Mouse (Mus musculus): ENCODE measurements around the gene Ranbp9. TPM values are rescaled to one million over a fixed set of nuclear protein-coding genes. Genes with fewer than 3 reads are reported as not detected.

Ranbp9 gene
- polyA plus RNA-seq, 1 experiment from 2014 or later, result 13.7 TPM

- Histone ChIP-seq H3K4me2 (ENCODE audit: low read length) (no peak overlapping the region), H3K9me3 (ENCODE audit: control insufficient read depth, low read length) (no peaks in the 10 kb centered on the region), H3K36me3 (ENCODE audit: control insufficient read depth, insufficient read depth, low read length) (no peaks in the 10 kb centered on the region), H3K4me3 (ENCODE audit: control insufficient read depth in 1 of 2, insufficient read depth in 1 of 2, low read depth in 1 of 2, low read length in 2 of 2) (no peak overlapping the region), H3K9ac (ENCODE audit: low read length) (no peak overlapping the region), H3K27me3 (ENCODE audit: control insufficient read depth, insufficient read depth, low read length) (no peaks in the 10 kb centered on the region), H3K27ac (replicated peaks in 1 of 2; ENCODE audit: control insufficient read depth in 1 of 2, insufficient read depth in 1 of 2, low read depth in 2 of 2, low read length in 2 of 2) (no peak overlapping the region), H3K4me1 (ENCODE audit: control insufficient read depth in 2 of 2, insufficient read depth in 2 of 2, low read length in 2 of 2) (peaks cover 2 to 18% of the 10 kb centered on the region in 2 experiments; a peak in 2 of 4 replicates)
- WGBS, result 89% methylated on average over 3 of the region's 3 CpGs
- ATAC-seq (ENCODE audit: insufficient number of reproducible peaks, insufficient read depth, low FRiP score, low read depth), result no peak
These were observed 30.4 kb downstream of the Ranbp9 start for GRCm38 (mm10) chr13:43450686-43451085.

- Histone ChIP-seq H3K4me3 (ENCODE audit: control insufficient read depth in 1 of 2, insufficient read depth in 1 of 2, low read depth in 1 of 2, low read length in 2 of 2) (no peak overlapping the region), H3K4me1 (ENCODE audit: control insufficient read depth in 2 of 2, insufficient read depth in 2 of 2, low read length in 2 of 2) (peaks cover 2 to 7% of the 10 kb centered on the region in 2 experiments; a peak in 1 of 4 replicates), H3K27ac (replicated peaks in 1 of 2; ENCODE audit: control insufficient read depth in 1 of 2, insufficient read depth in 1 of 2, low read depth in 2 of 2, low read length in 2 of 2) (no peak overlapping the region), H3K4me2 (ENCODE audit: low read length) (no peak overlapping the region), H3K27me3 (ENCODE audit: control insufficient read depth, insufficient read depth, low read length) (no peaks in the 10 kb centered on the region), H3K36me3 (ENCODE audit: control insufficient read depth, insufficient read depth, low read length) (no peaks in the 10 kb centered on the region), H3K9ac (ENCODE audit: low read length) (no peak overlapping the region), H3K9me3 (ENCODE audit: control insufficient read depth, low read length) (no peaks in the 10 kb centered on the region)
- 65% methylated on average over 3 of the region's 3 CpGs for WGBS
- ATAC-seq (ENCODE audit: insufficient number of reproducible peaks, insufficient read depth, low FRiP score, low read depth), result no peak
These were observed 33.4 kb downstream of the Ranbp9 start for GRCm38 (mm10) chr13:43447721-43448120.

- Histone ChIP-seq H3K27ac (replicated peaks in 1 of 2; ENCODE audit: control insufficient read depth in 1 of 2, insufficient read depth in 1 of 2, low read depth in 2 of 2, low read length in 2 of 2) (no peak overlapping the region), H3K4me3 (ENCODE audit: control insufficient read depth in 1 of 2, insufficient read depth in 1 of 2, low read depth in 1 of 2, low read length in 2 of 2) (no peak overlapping the region), H3K27me3 (ENCODE audit: control insufficient read depth, insufficient read depth, low read length) (no peaks in the 10 kb centered on the region), H3K9ac (ENCODE audit: low read length) (no peak overlapping the region), H3K4me1 (ENCODE audit: control insufficient read depth in 2 of 2, insufficient read depth in 2 of 2, low read length in 2 of 2) (peaks cover 2 to 7% of the 10 kb centered on the region in 2 experiments; a peak in 1 of 4 replicates), H3K36me3 (ENCODE audit: control insufficient read depth, insufficient read depth, low read length) (no peaks in the 10 kb centered on the region), H3K9me3 (ENCODE audit: control insufficient read depth, low read length) (no peaks in the 10 kb centered on the region), H3K4me2 (ENCODE audit: low read length) (no peak overlapping the region)
- ATAC-seq (ENCODE audit: insufficient number of reproducible peaks, insufficient read depth, low FRiP score, low read depth), result no peak
- WGBS, result 83% methylated on average over 4 of the region's 4 CpGs
These were observed 35.3 kb downstream of the Ranbp9 start for GRCm38 (mm10) chr13:43445754-43446153.

- Histone ChIP-seq H3K9ac (ENCODE audit: low read length) (no peak overlapping the region), H3K36me3 (ENCODE audit: control insufficient read depth, insufficient read depth, low read length) (no peaks in the 10 kb centered on the region), H3K9me3 (ENCODE audit: control insufficient read depth, low read length) (no peaks in the 10 kb centered on the region), H3K27ac (replicated peaks in 1 of 2; ENCODE audit: control insufficient read depth in 1 of 2, insufficient read depth in 1 of 2, low read depth in 2 of 2, low read length in 2 of 2) (no peak overlapping the region), H3K27me3 (ENCODE audit: control insufficient read depth, insufficient read depth, low read length) (no peaks in the 10 kb centered on the region), H3K4me3 (ENCODE audit: control insufficient read depth in 1 of 2, insufficient read depth in 1 of 2, low read depth in 1 of 2, low read length in 2 of 2) (no peak overlapping the region), H3K4me2 (ENCODE audit: low read length) (no peak overlapping the region), H3K4me1 (ENCODE audit: control insufficient read depth in 2 of 2, insufficient read depth in 2 of 2, low read length in 2 of 2) (peaks cover 2 to 7% of the 10 kb centered on the region in 2 experiments; a peak in 1 of 4 replicates)
- 94% methylated on average over 3 of the region's 3 CpGs for WGBS
- no peak for ATAC-seq (ENCODE audit: insufficient number of reproducible peaks, insufficient read depth, low FRiP score, low read depth)
These were observed 36.4 kb downstream of the Ranbp9 start for GRCm38 (mm10) chr13:43444717-43445116.

- 95% methylated on average over 4 of the region's 4 CpGs for WGBS
- Histone ChIP-seq H3K4me2 (ENCODE audit: low read length) (no peak overlapping the region), H3K4me3 (ENCODE audit: control insufficient read depth in 1 of 2, insufficient read depth in 1 of 2, low read depth in 1 of 2, low read length in 2 of 2) (no peak overlapping the region), H3K9ac (ENCODE audit: low read length) (no peak overlapping the region), H3K27ac (replicated peaks in 1 of 2; ENCODE audit: control insufficient read depth in 1 of 2, insufficient read depth in 1 of 2, low read depth in 2 of 2, low read length in 2 of 2) (no peak overlapping the region), H3K4me1 (ENCODE audit: control insufficient read depth in 2 of 2, insufficient read depth in 2 of 2, low read length in 2 of 2) (peaks cover 2 to 7% of the 10 kb centered on the region in 2 experiments; a peak in 1 of 4 replicates), H3K9me3 (ENCODE audit: control insufficient read depth, low read length) (no peaks in the 10 kb centered on the region), H3K27me3 (ENCODE audit: control insufficient read depth, insufficient read depth, low read length) (no peaks in the 10 kb centered on the region), H3K36me3 (ENCODE audit: control insufficient read depth, insufficient read depth, low read length) (no peaks in the 10 kb centered on the region)
- no peak for ATAC-seq (ENCODE audit: insufficient number of reproducible peaks, insufficient read depth, low FRiP score, low read depth)
These were observed 37.4 kb downstream of the Ranbp9 start for GRCm38 (mm10) chr13:43443706-43444105.

GRCm38 (mm10) chr13:43442551-43442950, 38.5 kb downstream of the Ranbp9 start:
- Histone ChIP-seq H3K27me3 (ENCODE audit: control insufficient read depth, insufficient read depth, low read length) (no peaks in the 10 kb centered on the region), H3K4me1 (ENCODE audit: control insufficient read depth in 2 of 2, insufficient read depth in 2 of 2, low read length in 2 of 2) (peaks cover 2 to 6% of the 10 kb centered on the region in 2 experiments; a peak in 1 of 4 replicates), H3K9ac (ENCODE audit: low read length) (no peak overlapping the region), H3K4me3 (ENCODE audit: control insufficient read depth in 1 of 2, insufficient read depth in 1 of 2, low read depth in 1 of 2, low read length in 2 of 2) (no peak overlapping the region), H3K9me3 (ENCODE audit: control insufficient read depth, low read length) (no peaks in the 10 kb centered on the region), H3K27ac (replicated peaks in 1 of 2; ENCODE audit: control insufficient read depth in 1 of 2, insufficient read depth in 1 of 2, low read depth in 2 of 2, low read length in 2 of 2) (no peak overlapping the region), H3K36me3 (ENCODE audit: control insufficient read depth, insufficient read depth, low read length) (no peaks in the 10 kb centered on the region), H3K4me2 (ENCODE audit: low read length) (no peak overlapping the region)
- no peak for ATAC-seq (ENCODE audit: insufficient number of reproducible peaks, insufficient read depth, low FRiP score, low read depth)
- WGBS, result 87% methylated on average over 1 of the region's 1 CpGs

GRCm38 (mm10) chr13:43440376-43440775, 40.7 kb downstream of the Ranbp9 start:
- ATAC-seq (ENCODE audit: insufficient number of reproducible peaks, insufficient read depth, low FRiP score, low read depth), result no peak
- Histone ChIP-seq H3K36me3 (ENCODE audit: control insufficient read depth, insufficient read depth, low read length) (no peaks in the 10 kb centered on the region), H3K4me2 (ENCODE audit: low read length) (no peak overlapping the region), H3K27me3 (ENCODE audit: control insufficient read depth, insufficient read depth, low read length) (no peaks in the 10 kb centered on the region), H3K4me3 (ENCODE audit: control insufficient read depth in 1 of 2, insufficient read depth in 1 of 2, low read depth in 1 of 2, low read length in 2 of 2) (no peak overlapping the region), H3K9me3 (ENCODE audit: control insufficient read depth, low read length) (no peaks in the 10 kb centered on the region), H3K4me1 (ENCODE audit: control insufficient read depth in 2 of 2, insufficient read depth in 2 of 2, low read length in 2 of 2) (no peaks in the 10 kb centered on the region; a peak in 1 of 4 replicates), H3K9ac (ENCODE audit: low read length) (no peak overlapping the region), H3K27ac (replicated peaks in 1 of 2; ENCODE audit: control insufficient read depth in 1 of 2, insufficient read depth in 1 of 2, low read depth in 2 of 2, low read length in 2 of 2) (no peak overlapping the region)
- 95% methylated on average over 1 of the region's 1 CpGs for WGBS

- Histone ChIP-seq H3K27ac (replicated peaks in 1 of 2; ENCODE audit: control insufficient read depth in 1 of 2, insufficient read depth in 1 of 2, low read depth in 2 of 2, low read length in 2 of 2) (no peak overlapping the region), H3K4me1 (ENCODE audit: control insufficient read depth in 2 of 2, insufficient read depth in 2 of 2, low read length in 2 of 2) (no peaks in the 10 kb centered on the region), H3K9me3 (ENCODE audit: control insufficient read depth, low read length) (no peaks in the 10 kb centered on the region), H3K27me3 (ENCODE audit: control insufficient read depth, insufficient read depth, low read length) (no peaks in the 10 kb centered on the region), H3K4me2 (ENCODE audit: low read length) (no peak overlapping the region), H3K36me3 (ENCODE audit: control insufficient read depth, insufficient read depth, low read length) (peaks cover 11% of the 10 kb centered on the region; the same call in 1 of the 2 replicates), H3K4me3 (ENCODE audit: control insufficient read depth in 1 of 2, insufficient read depth in 1 of 2, low read depth in 1 of 2, low read length in 2 of 2) (no peak overlapping the region), H3K9ac (ENCODE audit: low read length) (no peak overlapping the region)
- ATAC-seq (ENCODE audit: insufficient number of reproducible peaks, insufficient read depth, low FRiP score, low read depth), result no peak
- WGBS, result 96% methylated on average over 2 of the region's 2 CpGs
These were observed 47.7 kb downstream of the Ranbp9 start for GRCm38 (mm10) chr13:43433395-43433794.
